Mouse (Mus musculus) limb, embryonic 12.5 days (tissue): ENCODE results near the gene Sigirr. TPM values are rescaled to one million over a fixed set of nuclear protein-coding genes. Genes with fewer than 3 reads are reported as not detected.

Source experiments
- ATAC-seq: fragments of 200-750 bp; cut with Nextera tagmentation; 2 replicates; pipeline ENCODE4 v1.8.0; 2017; ENCODE audit warnings: low read depth, moderate TSS enrichment; ENCODE audit not compliant: insufficient number of reproducible peaks, insufficient read depth, low FRiP score, low TSS enrichment
- H3K27ac ChIP-seq: fragments of 300-500 bp; sonication (generic); 2 replicates; pipeline ENCODE4 v1.5.1; 2016; ENCODE audit warnings: mild to moderate bottlenecking, moderate library complexity
- H3K27me3 ChIP-seq: fragments of 300-500 bp; sonication (generic); 2 replicates; pipeline ENCODE4 v1.6.1; 2016; ENCODE audit warnings: mild to moderate bottlenecking, moderate library complexity
- H3K36me3 ChIP-seq: fragments of 300-500 bp; sonication (generic); 2 replicates; pipeline ENCODE4 v1.6.1; 2016; ENCODE audit warnings: mild to moderate bottlenecking, moderate library complexity
- H3K4me1 ChIP-seq: fragments of 300-500 bp; sonication (generic); replicated peaks from 2 replicates; pipeline ENCODE4 v1.6.1; 2016
- H3K4me2 ChIP-seq: fragments of 300-500 bp; sonication (generic); 2 replicates; pipeline ENCODE4 v1.6.1; 2016; ENCODE audit warnings: mild to moderate bottlenecking, moderate library complexity
- H3K4me3 ChIP-seq: fragments of 300-500 bp; sonication (generic); replicated peaks from 2 replicates; pipeline ENCODE4 v1.5.1; 2016; ENCODE audit warnings: mild to moderate bottlenecking
- H3K9ac ChIP-seq: fragments of 300-500 bp; sonication (generic); replicated peaks from 2 replicates; pipeline ENCODE4 v1.6.1; 2016; ENCODE audit warnings: mild to moderate bottlenecking, moderate library complexity
- H3K9me3 ChIP-seq: fragments of 300-500 bp; sonication (generic); 2 replicates; pipeline ENCODE4 v1.6.1; 2016; ENCODE audit warnings: mild to moderate bottlenecking, moderate library complexity
- WGBS: fragments of 180-500 bp; shearing (Covaris S2); methylation state at CpG from one replicate; pipeline ENCODE4 v1.1.7; 2016; 5-methylcytosine and 5-hydroxymethylcytosine counted together
- polyA plus RNA-seq: library from polyadenylated mRNA; unstranded; fragments of >200 nt; fragmentation: Nextera tagmentation; extraction: Ambion mirVana; gene quantifications from 2 replicates; pipeline ENCODE4 v1.2.1, GENCODE M21; 2016

Gene Sigirr
- polyA plus RNA-seq, 1 experiment from 2014 or later, result 2.5 TPM

GRCm38 (mm10) chr7:141060426-141061242 is 39.7 kb downstream of the Sigirr start, which contains the start of gene B4galnt4:
TSS of gene B4galnt4 (plus strand) at chr7:141061104.
- H3K4me3 ChIP-seq, result peak within 1 kb of the TSS; percentile 85
- no peaks in the 10 kb centered on the region for H3K27me3 ChIP-seq
- no peaks in the 10 kb centered on the region for H3K9me3 ChIP-seq
- peak; percentile 97 for ATAC-seq
- under 1% methylated on average over 71 of the region's 72 CpGs for WGBS
- H3K36me3 ChIP-seq, result peaks cover 22% of the 10 kb centered on the region
- H3K4me1 ChIP-seq, result peaks cover 15% of the 10 kb centered on the region
- peak within 1 kb of the TSS; percentile 93 for H3K4me2 ChIP-seq
- peak within 1 kb of the TSS; percentile 94 for H3K9ac ChIP-seq
- peak within 1 kb of the TSS; percentile 75 for H3K27ac ChIP-seq

GRCm38 (mm10) chr7:141059929-141060328 is 40.4 kb downstream of the Sigirr start:
- Histone ChIP-seq H3K36me3 (peaks cover 15% of the 10 kb centered on the region), H3K27ac (no peak overlapping the region), H3K9ac (peak overlapping the region; percentile 94), H3K4me3 (peak overlapping the region; percentile 85), H3K27me3 (no peaks in the 10 kb centered on the region), H3K4me2 (peak overlapping the region; percentile 93), H3K4me1 (peaks cover 15% of the 10 kb centered on the region), H3K9me3 (no peaks in the 10 kb centered on the region)
- WGBS, result 83% methylated on average over 2 of the region's 2 CpGs
- ATAC-seq, result no peak

DNA sequence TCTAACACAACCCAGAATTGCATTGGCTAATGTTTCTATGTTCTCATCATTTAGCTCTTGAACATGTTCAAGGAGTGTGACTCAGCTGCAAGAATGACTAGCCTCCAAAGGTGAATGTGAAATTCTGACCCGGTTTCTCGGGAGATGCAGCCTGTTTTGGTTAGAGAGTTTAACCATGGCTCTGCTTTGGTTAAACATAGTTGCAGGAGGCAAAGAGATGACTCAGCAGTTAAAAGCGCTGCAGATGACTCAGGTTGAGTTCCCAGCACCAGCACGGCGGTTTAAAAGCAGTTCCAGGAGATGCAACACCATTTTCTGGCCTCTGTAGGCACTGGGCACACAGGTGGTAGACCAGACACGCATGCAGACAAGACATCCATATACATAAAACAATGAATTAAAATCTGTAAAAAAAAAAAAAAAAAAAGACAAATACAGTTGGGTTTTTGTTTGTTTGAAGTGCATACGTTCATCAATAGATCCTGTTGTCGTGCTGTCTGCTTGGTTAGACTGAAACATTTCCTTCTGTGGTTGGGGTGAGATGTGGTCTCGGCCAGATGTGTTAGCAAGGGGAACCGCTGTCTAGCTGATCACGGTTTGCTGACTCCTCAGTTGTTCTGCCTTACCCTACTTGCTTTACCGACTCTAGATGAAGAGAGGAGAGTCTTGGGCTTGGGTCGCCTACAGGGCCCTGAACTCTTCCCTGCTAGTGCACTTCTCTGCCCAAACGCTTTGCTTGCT is 41.6 kb downstream of the Sigirr start:
- H3K27ac ChIP-seq, result no peak overlapping the region
- H3K36me3 ChIP-seq, result peaks cover 3% of the 10 kb centered on the region; the same call in 1 of the 2 replicates
- no peak overlapping the region for H3K4me2 ChIP-seq
- peaks cover 15% of the 10 kb centered on the region for H3K4me1 ChIP-seq
- no peak overlapping the region for H3K9ac ChIP-seq
- H3K4me3 ChIP-seq, result no peak overlapping the region
- 90% methylated on average over 14 of the region's 14 CpGs for WGBS
- no peak for ATAC-seq
- no peaks in the 10 kb centered on the region for H3K27me3 ChIP-seq
- no peaks in the 10 kb centered on the region for H3K9me3 ChIP-seq

GRCm38 (mm10) chr7:141057541-141057940 is 42.8 kb downstream of the Sigirr start:
- Histone ChIP-seq H3K36me3 (no peaks in the 10 kb centered on the region), H3K27me3 (no peaks in the 10 kb centered on the region), H3K9me3 (no peaks in the 10 kb centered on the region), H3K27ac (no peak overlapping the region), H3K4me2 (no peak overlapping the region), H3K4me3 (no peak overlapping the region), H3K4me1 (peaks cover 15% of the 10 kb centered on the region), H3K9ac (no peak overlapping the region)
- no peak for ATAC-seq
- WGBS, result 97% methylated on average over 1 of the region's 1 CpGs

- H3K36me3 ChIP-seq, result no peaks in the 10 kb centered on the region
- no peaks in the 10 kb centered on the region for H3K27me3 ChIP-seq
- H3K9ac ChIP-seq, result no peak overlapping the region
- H3K4me3 ChIP-seq, result no peak overlapping the region
- no peak overlapping the region for H3K4me2 ChIP-seq
- no peak overlapping the region for H3K27ac ChIP-seq
- WGBS, result 88% methylated on average over 6 of the region's 6 CpGs
- no peak for ATAC-seq
- H3K9me3 ChIP-seq, result no peaks in the 10 kb centered on the region
- peaks cover 12% of the 10 kb centered on the region for H3K4me1 ChIP-seq
These were observed 43.4 kb downstream of the Sigirr start for GRCm38 (mm10) chr7:141056976-141057375.

DNA sequence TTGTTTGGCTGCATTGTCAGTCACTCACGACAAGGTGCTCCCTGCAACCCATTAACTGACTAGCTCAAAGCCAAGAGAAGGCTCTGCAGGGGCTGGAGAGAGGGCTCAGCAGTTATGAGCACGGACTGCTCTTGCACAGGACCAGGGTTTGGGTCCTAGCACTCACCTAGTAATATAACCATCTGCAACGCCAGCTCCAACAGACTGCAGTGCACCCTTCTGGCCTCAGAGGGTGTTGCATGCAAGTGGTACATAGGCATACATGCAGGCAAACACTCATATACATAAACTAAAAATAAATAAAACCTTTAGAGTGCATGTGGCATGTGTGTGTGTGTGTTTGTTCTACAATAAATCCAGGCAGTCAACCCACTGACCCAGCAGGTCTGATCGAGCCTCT is 44.6 kb downstream of the Sigirr start:
- Histone ChIP-seq H3K4me3 (no peak overlapping the region), H3K9ac (no peak overlapping the region), H3K27me3 (no peaks in the 10 kb centered on the region), H3K36me3 (no peaks in the 10 kb centered on the region), H3K27ac (no peak overlapping the region), H3K4me2 (no peak overlapping the region), H3K9me3 (no peaks in the 10 kb centered on the region), H3K4me1 (peaks cover 7% of the 10 kb centered on the region)
- no peak for ATAC-seq
- 80% methylated on average over 4 of the region's 4 CpGs for WGBS

DNA sequence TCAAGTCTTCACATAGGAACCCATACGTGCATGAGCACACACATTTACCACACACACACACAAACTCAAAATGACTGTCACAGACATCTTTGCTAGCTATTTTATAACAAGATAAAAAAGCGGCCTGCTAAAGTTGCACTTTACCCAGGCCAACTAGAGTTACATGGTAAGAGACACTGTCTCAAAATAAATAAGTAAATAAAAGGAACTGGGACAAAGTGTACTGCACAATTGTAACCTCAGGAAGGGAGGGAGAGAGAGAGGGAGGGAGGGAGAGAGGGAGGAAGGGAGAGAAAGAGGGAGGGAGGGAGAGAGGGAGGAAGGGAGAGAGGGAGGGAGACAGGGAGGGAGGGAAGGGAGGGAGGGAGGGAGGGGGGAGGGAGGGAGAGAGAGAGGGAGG is 48.0 kb downstream of the Sigirr start:
- no peak for ATAC-seq
- 88% methylated on average over 2 of the region's 2 CpGs for WGBS

DNA sequence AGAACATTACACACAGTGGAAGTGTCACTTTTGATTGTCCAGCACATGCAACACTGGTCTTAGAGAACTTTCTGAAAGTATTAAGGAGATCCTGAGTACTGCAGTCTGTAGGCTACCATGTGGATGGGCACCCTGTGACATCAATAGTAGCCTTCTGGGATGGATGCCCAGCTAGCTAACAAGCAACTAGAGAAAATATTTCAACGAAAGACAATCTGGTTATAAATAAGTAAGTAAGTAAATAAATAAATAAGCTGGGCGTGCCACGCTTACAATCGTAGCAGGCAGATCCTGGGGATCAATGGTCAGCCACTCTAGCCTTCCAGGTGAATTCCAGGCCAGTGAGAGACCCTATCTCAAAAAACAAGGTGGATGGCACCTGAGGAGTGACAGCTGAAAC is 48.4 kb downstream of the Sigirr start:
- no peak overlapping the region for H3K27ac ChIP-seq
- peaks cover 15% of the 10 kb centered on the region for H3K4me1 ChIP-seq
- no peak for ATAC-seq
- no peak overlapping the region for H3K4me2 ChIP-seq
- no peak overlapping the region for H3K9ac ChIP-seq
- no peaks in the 10 kb centered on the region for H3K36me3 ChIP-seq
- 86% methylated on average over 4 of the region's 4 CpGs for WGBS
- H3K27me3 ChIP-seq, result no peaks in the 10 kb centered on the region
- no peaks in the 10 kb centered on the region for H3K9me3 ChIP-seq
- no peak overlapping the region for H3K4me3 ChIP-seq

More for the DNA sequence above, 48.0 kb downstream of the Sigirr start:
- Histone ChIP-seq H3K27ac (no peak overlapping the region), H3K4me2 (no peak overlapping the region), H3K4me3 (no peak overlapping the region), H3K36me3 (no peaks in the 10 kb centered on the region), H3K9me3 (no peaks in the 10 kb centered on the region), H3K9ac (no peak overlapping the region), H3K4me1 (peaks cover 11% of the 10 kb centered on the region), H3K27me3 (no peaks in the 10 kb centered on the region)

DNA sequence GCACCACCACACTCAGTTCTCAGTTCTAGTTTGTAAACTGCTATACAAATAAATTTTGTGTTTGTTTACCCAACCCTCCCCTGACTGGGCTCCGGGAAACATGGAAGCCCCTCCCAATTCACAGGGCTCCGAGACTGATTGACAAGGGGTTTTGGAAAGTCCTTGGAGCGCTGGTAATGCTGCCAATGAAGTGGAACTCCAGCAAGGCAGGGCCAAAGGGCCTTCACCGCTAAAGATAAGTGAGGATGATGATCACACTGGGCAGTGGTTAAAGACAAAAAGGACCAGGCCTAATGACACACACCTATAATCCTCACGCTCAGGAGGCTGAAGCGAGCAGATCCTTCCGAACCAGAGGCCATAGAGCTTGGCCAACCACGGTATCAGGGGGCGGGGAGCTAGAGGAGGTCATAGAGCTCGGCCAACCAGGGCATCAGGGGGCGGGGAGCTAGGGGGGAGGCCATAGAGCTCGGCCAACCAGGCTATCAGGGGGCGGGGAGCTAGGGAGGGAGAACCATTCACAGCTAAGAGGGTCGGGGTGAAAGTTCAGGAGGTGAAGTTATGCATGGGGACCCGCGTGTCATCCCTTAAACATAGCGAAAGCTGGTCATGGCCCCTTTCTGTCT is 49.2 kb downstream of the Sigirr start:
- no peak overlapping the region for H3K4me3 ChIP-seq
- H3K4me1 ChIP-seq, result peaks cover 21% of the 10 kb centered on the region
- H3K4me2 ChIP-seq, result no peak overlapping the region
- no peaks in the 10 kb centered on the region for H3K27me3 ChIP-seq
- no peak overlapping the region for H3K9ac ChIP-seq
- no peaks in the 10 kb centered on the region for H3K36me3 ChIP-seq
- 67% methylated on average over 17 of the region's 17 CpGs for WGBS
- H3K27ac ChIP-seq, result no peak overlapping the region
- H3K9me3 ChIP-seq, result no peaks in the 10 kb centered on the region
- no peak for ATAC-seq

DNA sequence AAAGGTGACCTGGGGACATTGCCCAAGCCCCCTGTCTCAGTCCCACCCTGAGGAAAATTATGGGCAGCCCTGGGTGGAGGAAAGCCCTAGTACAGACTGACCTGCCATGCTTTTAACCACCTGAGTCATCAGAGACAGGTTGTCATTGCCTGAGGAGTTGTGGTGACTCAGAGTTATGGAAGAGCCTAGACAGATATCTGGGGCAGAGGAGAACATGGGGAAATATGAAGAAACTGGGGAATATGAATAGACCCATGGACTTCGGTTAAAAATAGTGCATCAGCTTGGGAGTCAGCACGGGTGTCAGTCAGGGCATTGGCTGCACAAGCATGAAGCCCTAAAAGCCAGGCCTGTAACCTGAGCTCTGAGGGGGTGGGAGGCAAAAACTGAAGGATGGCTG is 51.0 kb downstream of the Sigirr start:
- ATAC-seq, result no peak
- 78% methylated on average over 2 of the region's 2 CpGs for WGBS
- H3K9ac ChIP-seq, result no peak overlapping the region
- H3K36me3 ChIP-seq, result no peaks in the 10 kb centered on the region
- peaks cover 21% of the 10 kb centered on the region for H3K4me1 ChIP-seq
- no peak overlapping the region for H3K4me2 ChIP-seq
- H3K4me3 ChIP-seq, result no peak overlapping the region
- H3K27ac ChIP-seq, result no peak overlapping the region
- H3K9me3 ChIP-seq, result no peaks in the 10 kb centered on the region
- H3K27me3 ChIP-seq, result no peaks in the 10 kb centered on the region
